Mouse (Mus musculus) thymus, adult 2 months (tissue): ENCODE data around the gene Kcns1.
"Not testable (repeated sequence)": the region's sequence is repeated elsewhere in the genome, so short reads cannot be mapped to it uniquely, and the experiment has no call there.

Experiments
- CTCF ChIP-seq: fragments of 200-500 bp; IDR thresholded peaks from 2 replicates; pipeline ENCODE4 v1.5.1; 2012; ENCODE audit warnings: mild to moderate bottlenecking, control low read depth, low read length, moderate library complexity, borderline replicate concordance; ENCODE audit not compliant: control insufficient read depth, poor library complexity, insufficient read depth; ENCODE audit errors: extremely low read depth
- POLR2A ChIP-seq: fragments of 200-500 bp; IDR thresholded peaks from 2 replicates; pipeline ENCODE4 v1.6.1; 2012; ENCODE audit warnings: mild to moderate bottlenecking, low read length, control low read depth, moderate library complexity; ENCODE audit not compliant: control insufficient read depth, poor library complexity, insufficient read depth; ENCODE audit errors: extremely low read depth

DNA sequence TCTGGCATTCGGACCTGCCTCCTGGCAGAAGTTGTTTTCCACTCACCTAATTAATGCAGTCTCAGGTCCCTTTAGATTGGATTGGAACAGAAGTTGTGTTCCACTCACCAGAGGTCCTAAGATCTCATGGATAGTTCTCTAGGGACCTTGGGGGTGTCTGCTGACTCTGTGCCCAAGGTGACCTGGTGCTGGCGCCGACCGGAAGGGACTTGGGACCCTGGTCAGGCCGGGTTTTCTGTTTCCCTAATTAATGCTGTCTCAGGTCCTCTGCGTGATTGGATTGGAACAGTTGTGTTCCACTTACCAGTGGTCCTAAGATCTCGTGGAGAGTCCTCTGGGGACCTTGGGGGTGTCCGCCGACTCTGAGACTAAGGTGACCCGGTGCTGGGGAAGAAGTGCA lies 35.1 kb upstream of the Kcns1 start:
- TF ChIP-seq CTCF, POLR2A: not testable (repeated sequence)
